In the genomic region with DNA sequence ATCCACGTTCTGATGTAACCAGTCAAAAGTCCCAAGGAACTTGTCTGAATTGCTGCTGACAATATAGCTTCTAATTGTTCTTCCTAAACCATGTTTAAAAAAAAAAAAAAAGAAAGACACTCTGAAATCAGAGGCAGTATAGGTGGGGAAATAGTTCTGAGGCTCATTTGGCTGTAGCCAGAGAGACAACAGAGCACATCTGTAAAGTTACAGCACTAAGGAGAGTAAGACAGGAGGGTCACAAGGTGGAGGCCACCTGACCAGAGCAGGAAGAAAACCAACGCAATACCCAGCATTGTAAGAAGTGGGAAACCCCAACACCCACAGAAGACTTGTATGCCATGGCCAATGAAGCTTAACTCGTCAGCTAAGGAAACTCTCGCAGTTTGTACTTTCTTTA, we compare ENCODE assay signal across 29 mouse cellular contexts. TPM values are rescaled to one million over a fixed set of nuclear protein-coding genes. Genes with fewer than 3 reads are reported as not detected.
DNase-seq lines count a peak whose midpoint lies in the region; ATAC-seq and TF ChIP-seq lines count a peak whose summit lies in the region.
"Had no signal": no experiment of that assay in that cellular context is flagged by ENCODE, and none has a peak within 500 bp of the region (broad histone marks: within the 10 kb centered on the region; RNA-seq: fewer than 3 reads in every experiment).

No protein-coding gene starts in this region.

- H3K4me2 ChIP-seq in stomach, postnatal 0 days (replicated peaks; ENCODE audit: low read depth) = no peak overlapping the region
- H3K4me2 ChIP-seq: embryonic facial prominence, embryonic 13.5 days; embryonic facial prominence, embryonic 15.5 days; forebrain, embryonic 12.5 days had no signal

- peaks cover 3% of the 10 kb centered on the region; the same call in 1 of the 2 replicates for H3K36me3 ChIP-seq in splenic B cell, adult 2 months (ENCODE audit: control insufficient read depth, insufficient read depth, low read length, poor library complexity, severe bottlenecking)
- H3K36me3 ChIP-seq in stomach, postnatal 0 days (ENCODE audit: control insufficient read depth, insufficient read depth, low read length) = peaks cover 21% of the 10 kb centered on the region

- no peaks in the 10 kb centered on the region for H3K27me3 ChIP-seq in splenic B cell, adult 2 months (ENCODE audit: control insufficient read depth, insufficient read depth, low read length, poor library complexity, severe bottlenecking)
- no peaks in the 10 kb centered on the region for H3K27me3 ChIP-seq in stomach, postnatal 0 days (ENCODE audit: control insufficient read depth, insufficient read depth, low read length)
- H3K27me3 ChIP-seq: embryonic facial prominence, embryonic 13.5 days; embryonic facial prominence, embryonic 15.5 days; forebrain, embryonic 12.5 days; Patski had no signal

- no peak overlapping the region for H3K9ac ChIP-seq in stomach, postnatal 0 days (ENCODE audit: low read length)
- H3K9ac ChIP-seq: embryonic facial prominence, embryonic 13.5 days; embryonic facial prominence, embryonic 15.5 days; forebrain, embryonic 12.5 days had no signal

- no peak overlapping the region for H3K27ac ChIP-seq in stomach, postnatal 0 days (replicated peaks)
- H3K27ac ChIP-seq: embryonic facial prominence, embryonic 13.5 days; embryonic facial prominence, embryonic 15.5 days; forebrain, embryonic 10.5 days; forebrain, embryonic 12.5 days had no signal

- no peaks in the 10 kb centered on the region for H3K9me3 ChIP-seq in stomach, postnatal 0 days (ENCODE audit: control insufficient read depth, low read length)
- H3K9me3 ChIP-seq: embryonic facial prominence, embryonic 13.5 days; embryonic facial prominence, embryonic 15.5 days; forebrain, embryonic 10.5 days; forebrain, embryonic 12.5 days; G1E had no signal

- TF ChIP-seq EP300 in stomach, postnatal 0 days (optimal IDR thresholded peaks at IDR 0.05) = no peak

- intact Hi-C loops in heart, postnatal 36 days (cut with DNase I) = no loop called here

- ATAC-seq in stomach, postnatal 0 days (ENCODE audit: low FRiP score, low TSS enrichment) = no peak
- ATAC-seq: forebrain, embryonic 14.5 days; forebrain, embryonic 16.5 days; Patski had no signal

- no peak for TF ChIP-seq CTCF in stomach, postnatal 0 days (IDR thresholded peaks at IDR 0.05; ENCODE audit: low read depth)

- no peak overlapping the region for H3K4me3 ChIP-seq in stomach, postnatal 0 days (ENCODE audit: low read depth, low read length)
- H3K4me3 ChIP-seq: embryonic facial prominence, embryonic 13.5 days; embryonic facial prominence, embryonic 15.5 days; erythroblast, embryonic 14.5 days; forebrain, embryonic 10.5 days; forebrain, embryonic 12.5 days had no signal

- no peaks in the 10 kb centered on the region for H3K4me1 ChIP-seq in stomach, postnatal 0 days (replicated peaks; ENCODE audit: control insufficient read depth, insufficient read depth)
- H3K4me1 ChIP-seq: embryonic facial prominence, embryonic 13.5 days; embryonic facial prominence, embryonic 15.5 days; forebrain, embryonic 10.5 days; forebrain, embryonic 12.5 days had no signal

- peak; percentile 9 for DNase-seq in heart, adult 11 months
- DNase-seq in heart, postnatal 36 days = no peak
- DNase-seq in spleen, postnatal 36 days (ENCODE audit: low spot score in 2 of 2) = peak; percentile 20 to 29
- DNase-seq in spleen, postnatal 14 days (ENCODE audit: low spot score in 2 of 2) = no peak
- DNase-seq in splenic B cell, adult 2 months (ENCODE audit: low read depth, low spot score) = peak; percentile 73
- DNase-seq in stomach, postnatal 0 days (ENCODE audit: low spot score) = no peak
- DNase-seq: adrenal gland, adult 2 months; adrenal gland, postnatal 10 days; adrenal gland, postnatal 25 days; cerebellum, adult 11 months; cerebellum, adult 18-20 months; cerebellum, adult 8-10 months; cerebellum, adult 9-11 months; cerebellum, postnatal 14 days; cerebellum, postnatal 36 days; embryo, embryonic 11 days had no signal

- 85% methylated on average over 4 of the region's 4 CpGs for WGBS in stomach, postnatal 0 days

RNA-seq across cellular contexts. Expression of a gene that starts 19.1 kb away (rescaled TPM):
- total RNA-seq in heart, postnatal 36 days (2021) = not detected
- polyA plus RNA-seq in stomach, postnatal 0 days (2015; fragmentation: Nextera tagmentation; extraction: Ambion mirVana) = 0.10 TPM in 1 of 2 replicates, not detected in the other
- total RNA-seq: adrenal gland, postnatal 10 days; adrenal gland, postnatal 25 days; common myeloid progenitor, adult 5-6 weeks had no signal
- polyA plus RNA-seq: adrenal gland, adult 2 months; brain, embryonic 14.5 days; erythroblast, embryonic 14.5 days; forebrain, embryonic 14.5 days; forebrain, embryonic 16.5 days; G1E had no signal

RNA-seq across cellular contexts. Expression of a gene that starts 19.4 kb away (rescaled TPM):
- 10 to 100 TPM; 19.4 to 21.8 TPM for total RNA-seq in heart, postnatal 36 days (2021)
- 7.0 and 7.8 TPM in 2 replicates for polyA plus RNA-seq in stomach, postnatal 0 days (2015; fragmentation: Nextera tagmentation; extraction: Ambion mirVana)

RNA-seq across cellular contexts. Expression of a gene that starts 39.0 kb away (rescaled TPM):
- under 1 TPM; 0.43 to 0.53 TPM for total RNA-seq in heart, postnatal 36 days (2021)
- not detected in 2 replicates for polyA plus RNA-seq in stomach, postnatal 0 days (2015; fragmentation: Nextera tagmentation; extraction: Ambion mirVana)
- total RNA-seq: adrenal gland, adult 2 months; adrenal gland, postnatal 10 days; adrenal gland, postnatal 25 days; common myeloid progenitor, adult 5-6 weeks had no signal
- polyA plus RNA-seq: adrenal gland, adult 2 months; C2C12; embryonic facial prominence, embryonic 11.5 days; embryonic facial prominence, embryonic 13.5 days; erythroblast, embryonic 14.5 days; forebrain, embryonic 10.5 days; forebrain, embryonic 12.5 days; forebrain, embryonic 14.5 days; forebrain, embryonic 16.5 days; G1E; Patski had no signal

Comparison
In these comparisons a context has a peak if more than half of its experiments do, and no peak if none do; other contexts are left out.
1. DNase-seq: peak in heart, adult 11 months (single experiment), spleen, postnatal 36 days (2 of 2) and splenic B cell, adult 2 months (single experiment); none in heart, postnatal 36 days (0 of 2), spleen, postnatal 14 days (0 of 2) and stomach, postnatal 0 days (single experiment).